Mouse (Mus musculus) regulatory T cell (primary cell): ENCODE results near the gene Vmn1r214.

Experiments
- in situ Hi-C: fragments of 300-600 bp; cut with MboI, MseI; formaldehyde crosslinking; loops from one replicate; pipeline ENCODE4 v1.15.1; 2025; ENCODE audit warnings: high pct_unique_total_duplicates

The Vmn1r214 gene

GRCm38 (mm10) chr13:23030118-23030517, at the start of gene Vmn1r214:
Gene Vmn1r214 (plus strand): TSS chr13:23030418.
- in situ Hi-C loops, result no loop called here

- in situ Hi-C loops, result loop anchor here (5.0 kb wide), 1 partner anchor 78 kb away; no protein-coding TSS in a partner anchor
Observed at GRCm38 (mm10) chr13:22990214-22990891, 39.9 kb upstream of the Vmn1r214 start.

- in situ Hi-C loops, result loop anchor here (5.0 kb wide), 1 partner anchor 80 kb away; no protein-coding TSS in a partner anchor
Observed at GRCm38 (mm10) chr13:22992178-22992700, 38.0 kb upstream of the Vmn1r214 start.

GRCm38 (mm10) chr13:22992721-22993120, 37.5 kb upstream of the Vmn1r214 start:
- in situ Hi-C loops, result loop anchor here (5.0 kb wide), 1 partner anchor 80 kb away; no protein-coding TSS in a partner anchor

GRCm38 (mm10) chr13:23007356-23007755, 22.9 kb upstream of the Vmn1r214 start, which contains the start of gene Vmn1r213:
Gene Vmn1r213 (plus strand): TSS chr13:23007656.
- in situ Hi-C loops, result no loop called here

GRCm38 (mm10) chr13:23018158-23018557, 12.1 kb upstream of the Vmn1r214 start:
- in situ Hi-C loops, result no loop called here

GRCm38 (mm10) chr13:23024812-23025211, 5.4 kb upstream of the Vmn1r214 start:
- in situ Hi-C loops, result no loop called here

- in situ Hi-C loops, result no loop called here
Observed at GRCm38 (mm10) chr13:23057778-23058177, 27.6 kb downstream of the Vmn1r214 start.

GRCm38 (mm10) chr13:23067725-23068124, 37.5 kb downstream of the Vmn1r214 start, which contains the start of gene Vmn1r215:
Gene Vmn1r215 (plus strand): TSS chr13:23068025.
- in situ Hi-C loops, result no loop called here

GRCm38 (mm10) chr13:23069312-23069711, 39.1 kb downstream of the Vmn1r214 start:
- in situ Hi-C loops, result no loop called here
